Mouse (Mus musculus): ENCODE results near the gene Ank2.

- no peak for TF ChIP-seq POLR2A (IDR thresholded peaks at IDR 0.05; ENCODE audit: borderline replicate concordance, low read depth, low read length)
- TF ChIP-seq CTCF (IDR thresholded peaks at IDR 0.05; ENCODE audit: low read depth, low read length) = no peak
These were observed 385.9 kb downstream of the Ank2 start for GRCm38 (mm10) chr3:127113238-127113637.
